Mouse (Mus musculus): ENCODE measurements around the gene Adora3.

Adora3 gene

DNA sequence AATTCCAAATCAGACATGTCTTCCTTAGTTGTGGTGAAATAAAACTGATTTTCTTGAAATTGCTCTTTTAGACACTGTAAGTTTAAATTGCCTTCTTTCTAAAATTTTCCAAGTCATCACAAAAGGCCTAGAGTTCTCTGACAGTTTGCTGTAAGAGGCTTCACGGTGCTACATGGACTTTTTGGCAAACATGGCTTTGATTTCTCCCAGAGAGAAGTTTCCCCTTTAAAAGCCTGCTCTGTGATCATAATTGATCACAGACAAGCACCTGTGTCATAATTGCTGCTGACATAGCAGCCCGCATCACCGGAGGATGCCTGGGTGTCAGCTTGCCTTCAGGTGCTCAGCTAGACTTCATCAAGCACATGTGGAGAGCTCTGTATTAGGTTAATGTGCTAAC lies at the start of gene Adora3, which contains the start of gene Tmigd3:
Gene Adora3 (plus strand): TSS at position 301 of the 400 bp plus-strand sequence.
Gene Tmigd3 (plus strand): TSS at position 346 of the 400 bp plus-strand sequence.
- no peak for DNase-seq (ENCODE audit: low spot score in 2 of 2)

DNA sequence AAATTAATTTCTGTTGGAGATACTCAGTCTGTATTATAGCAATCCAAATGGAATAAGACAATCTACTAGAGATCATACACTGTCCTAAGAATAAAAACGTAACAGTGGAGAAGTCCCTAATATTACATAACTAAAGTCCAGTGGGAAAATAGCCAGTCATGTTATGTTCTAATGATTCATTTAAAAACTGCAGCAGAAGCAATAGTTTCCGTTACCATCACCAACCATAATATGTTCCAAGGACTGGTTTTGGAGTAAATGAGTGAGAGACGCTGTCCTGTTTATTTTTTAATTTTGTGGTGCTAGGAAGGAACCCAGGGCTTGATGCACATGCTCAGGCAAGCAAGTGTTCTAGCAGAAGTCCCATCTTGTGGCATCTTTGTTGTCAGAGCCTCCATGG lies 49.2 kb upstream of the Adora3 start:
- no peak for DNase-seq (ENCODE audit: low spot score in 2 of 2)

DNA sequence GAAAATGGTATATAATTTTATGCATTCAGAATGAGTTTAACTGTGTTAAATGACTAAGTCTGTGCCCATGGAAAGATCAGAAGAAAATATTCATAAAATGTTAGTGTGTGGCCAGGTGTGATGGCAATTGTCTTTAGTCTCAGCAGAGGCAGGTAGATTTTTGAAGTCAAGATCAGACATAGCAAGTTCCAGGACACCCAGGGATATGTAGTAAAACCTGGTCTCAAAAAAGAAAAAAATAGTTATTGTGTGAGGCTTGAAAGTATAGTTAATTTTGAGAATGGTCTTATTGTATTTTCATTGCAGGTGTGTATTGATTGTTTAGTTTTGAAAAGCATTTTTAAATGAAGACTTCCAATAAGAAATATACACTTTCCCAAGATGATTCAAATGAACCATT lies 47.0 kb upstream of the Adora3 start:
- no peak for DNase-seq (ENCODE audit: low spot score in 2 of 2)

DNA sequence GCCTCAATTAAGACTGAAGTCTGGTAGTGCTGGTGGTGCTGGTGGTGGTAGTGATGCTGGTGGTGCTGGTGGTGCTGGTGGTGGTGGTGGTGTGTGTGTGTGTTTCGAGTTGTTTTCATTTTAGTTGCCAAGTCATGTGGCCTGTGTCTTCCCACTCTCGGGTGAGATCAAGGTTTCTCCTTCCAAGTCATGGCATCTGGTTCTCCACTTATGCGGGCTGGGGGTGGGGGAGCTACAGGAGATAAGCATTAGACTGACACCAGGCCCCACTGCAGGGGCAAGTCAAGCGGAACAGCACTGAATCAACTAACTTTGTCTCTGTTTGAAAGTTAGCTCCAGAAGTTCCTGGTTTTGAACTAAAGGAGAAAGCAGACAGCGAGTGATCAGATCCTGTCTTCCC lies 46.6 kb upstream of the Adora3 start:
- no peak for DNase-seq (ENCODE audit: low spot score in 2 of 2)

DNA sequence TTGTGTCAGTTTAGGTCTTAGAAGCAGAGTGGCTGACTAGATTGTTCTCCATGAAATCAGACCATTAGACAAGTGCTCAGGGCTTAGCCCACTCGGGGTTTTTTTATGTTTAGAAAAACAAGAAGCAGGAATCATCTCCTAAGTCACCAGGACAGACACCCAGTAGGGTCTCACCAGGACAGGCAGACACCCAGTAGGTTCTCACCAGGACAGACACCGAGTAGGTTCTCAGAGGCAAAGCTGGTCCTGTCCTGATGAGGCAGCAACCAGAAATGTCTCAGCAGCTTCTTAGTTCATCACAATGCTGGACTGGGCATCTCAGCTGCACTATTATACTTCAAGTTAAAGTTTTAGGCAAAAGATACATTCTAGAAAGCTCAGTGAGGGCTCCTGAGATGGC lies 46.0 kb upstream of the Adora3 start:
- DNase-seq (ENCODE audit: low spot score in 2 of 2) = no peak

DNA sequence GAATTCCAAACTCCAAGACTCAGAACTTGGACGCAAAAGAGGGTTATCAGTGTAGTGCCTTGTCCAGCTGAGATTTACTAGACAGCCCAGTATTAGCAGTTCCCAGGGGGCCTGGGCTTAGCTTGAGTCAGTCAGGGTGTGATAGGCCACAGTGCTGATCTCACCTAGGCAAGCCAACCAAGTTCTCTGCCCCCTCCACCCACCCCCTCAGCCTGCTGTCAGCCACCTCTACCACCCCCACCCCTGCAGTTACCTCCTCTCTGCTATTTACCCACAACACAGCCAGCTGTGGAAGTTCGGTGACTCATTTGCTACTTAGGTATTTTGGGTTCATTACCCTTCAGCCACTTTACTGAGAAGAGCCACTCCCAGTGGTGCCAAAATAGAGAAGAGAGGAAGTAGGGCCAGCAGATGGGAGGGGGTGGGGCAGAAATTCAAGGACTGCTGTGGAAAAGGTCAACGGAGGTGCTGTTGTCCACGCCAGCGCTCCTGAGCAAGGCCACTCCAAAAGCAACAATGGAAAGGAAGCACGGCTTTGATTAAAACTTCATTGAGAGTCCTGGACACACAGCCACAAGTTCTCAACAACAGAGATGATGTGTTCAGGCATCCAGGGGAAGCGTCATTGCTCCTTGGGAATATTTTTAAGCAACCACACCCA lies 45.0 kb upstream of the Adora3 start:
- DNase-seq (ENCODE audit: low spot score in 2 of 2) = no peak

DNA sequence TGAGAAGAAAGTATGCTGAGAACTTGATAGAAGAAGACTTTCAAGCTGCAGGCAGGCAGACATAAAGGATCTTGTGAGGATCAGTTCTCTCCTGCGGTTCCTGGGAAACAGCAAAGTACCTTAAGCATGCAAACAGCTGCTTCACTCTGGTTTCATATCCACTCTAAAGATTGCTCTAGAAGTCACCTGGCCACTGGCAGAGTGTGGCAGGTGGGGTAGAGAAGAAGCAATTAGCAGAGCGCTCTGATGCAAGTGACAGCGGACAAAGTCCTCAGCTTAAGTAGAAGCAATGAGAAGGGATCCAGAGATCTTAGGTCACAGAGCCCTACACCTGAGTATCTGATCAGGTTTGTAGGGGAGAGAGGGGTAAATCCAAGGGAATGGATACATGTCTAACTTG lies 39.1 kb upstream of the Adora3 start:
- DNase-seq (ENCODE audit: low spot score in 2 of 2) = no peak

DNA sequence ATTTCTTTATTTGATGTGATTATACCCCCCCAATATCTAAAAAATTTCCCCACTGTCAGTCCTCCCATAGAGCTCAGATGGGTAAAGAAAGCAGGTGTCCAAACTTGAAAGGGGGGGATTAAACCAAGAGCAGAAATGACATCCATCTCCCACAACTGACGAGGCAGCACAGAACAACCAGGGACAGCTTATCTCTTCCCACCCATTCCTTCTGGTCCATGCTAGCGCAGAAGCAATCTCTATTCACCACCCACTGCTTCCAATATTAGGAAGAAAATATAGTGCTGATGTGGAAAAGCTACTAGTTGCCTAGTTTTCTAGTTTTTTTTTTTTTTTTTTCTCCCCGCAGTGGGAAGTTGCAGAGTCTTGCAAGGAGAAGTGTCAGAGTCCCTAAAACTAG lies 34.8 kb upstream of the Adora3 start:
- DNase-seq (ENCODE audit: low spot score in 2 of 2) = no peak

DNA sequence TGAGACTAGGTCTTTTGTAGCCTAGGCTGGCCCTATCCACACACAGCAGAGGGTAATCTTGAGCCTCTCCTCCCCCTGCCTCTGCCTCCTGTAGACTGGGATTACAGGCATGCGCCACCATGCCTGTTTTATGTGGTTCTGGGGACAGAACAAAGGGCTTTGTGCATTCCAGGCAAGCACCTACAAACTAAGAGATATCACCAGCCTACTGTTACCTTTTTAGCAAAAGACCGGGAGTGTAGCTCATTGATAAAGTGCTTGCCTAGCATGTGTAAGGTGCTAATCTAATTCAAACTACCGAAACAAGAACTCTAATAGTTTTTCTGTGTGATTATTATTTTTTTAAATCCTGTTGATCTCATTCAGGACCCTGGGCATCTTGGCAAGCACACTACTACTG lies 33.8 kb upstream of the Adora3 start:
- no peak for DNase-seq (ENCODE audit: low spot score in 2 of 2)

DNA sequence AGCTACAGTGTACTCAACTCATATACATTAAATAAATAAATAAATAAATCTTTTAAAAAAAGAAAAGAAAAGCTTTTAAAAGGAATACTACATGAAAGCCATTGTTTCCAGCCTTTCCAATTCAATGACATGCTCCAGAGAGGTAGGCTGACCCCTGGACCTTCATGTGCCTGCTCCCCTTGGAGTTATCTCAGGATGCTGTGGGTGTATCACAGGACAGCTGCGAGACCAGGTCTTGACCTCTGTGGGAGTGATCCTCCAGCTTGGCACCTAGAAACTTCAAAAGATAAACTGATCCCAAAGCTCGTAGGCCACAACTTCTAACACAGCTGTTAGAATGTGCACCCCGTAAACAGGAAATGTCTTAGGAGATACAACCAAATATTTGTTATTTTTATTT lies 32.0 kb upstream of the Adora3 start:
- DNase-seq (ENCODE audit: low spot score in 2 of 2) = no peak

DNA sequence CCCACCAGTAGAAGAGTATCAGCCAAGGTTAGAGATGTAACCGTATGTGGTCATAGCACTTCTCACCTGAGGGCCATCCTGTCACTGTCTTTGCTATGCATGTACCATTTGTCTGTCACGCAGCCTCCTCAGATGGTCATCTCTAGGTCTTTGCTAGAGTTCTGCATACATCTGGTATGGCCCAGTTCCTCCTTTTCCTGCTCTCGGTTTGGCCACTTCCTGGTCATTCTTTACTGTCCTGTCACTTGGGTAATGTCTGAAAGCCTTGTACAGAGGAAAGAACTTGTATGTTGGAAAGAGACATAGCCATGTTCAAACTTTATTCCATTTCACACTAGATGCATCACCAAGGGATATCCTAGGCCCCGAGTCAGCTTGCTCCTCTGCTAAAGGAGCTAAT lies 30.8 kb upstream of the Adora3 start:
- no peak for DNase-seq (ENCODE audit: low spot score in 2 of 2)

DNA sequence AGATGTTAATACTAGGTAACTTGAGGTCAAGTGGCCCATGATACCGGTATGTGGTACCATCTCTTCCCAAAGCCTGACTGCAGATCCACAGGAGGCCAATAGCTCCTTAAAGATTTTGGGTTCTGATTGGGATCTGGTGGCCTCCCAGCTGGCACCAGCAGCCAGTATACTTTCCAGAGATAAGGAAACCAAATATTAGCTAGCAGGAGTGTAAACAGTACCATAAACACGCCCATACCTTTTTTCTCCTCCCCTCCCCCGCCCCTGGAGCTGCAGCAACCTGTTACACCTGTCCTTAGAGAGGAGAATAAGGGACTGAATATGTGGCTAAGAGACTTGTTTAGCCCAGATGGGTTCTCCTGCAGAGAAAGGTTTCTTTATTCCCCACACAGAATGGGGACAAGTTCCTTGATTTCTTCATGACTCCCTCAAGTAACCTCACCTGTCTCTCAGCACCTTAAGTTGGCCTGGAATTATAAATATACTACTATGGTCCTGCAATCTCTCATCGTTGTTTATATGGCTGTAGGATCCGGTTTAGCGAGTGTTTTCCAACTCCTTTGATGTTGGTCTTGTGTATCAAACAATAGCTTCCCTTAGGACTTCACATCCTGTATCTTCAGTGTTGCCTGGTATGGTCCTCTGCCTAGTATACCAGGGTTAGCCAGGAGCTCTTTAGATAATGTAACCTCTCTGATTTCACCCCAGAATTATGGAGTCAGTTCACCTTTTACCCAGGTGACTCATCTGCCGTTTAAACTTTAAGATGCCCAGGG lies 24.2 kb upstream of the Adora3 start:
- DNase-seq (ENCODE audit: low spot score in 2 of 2) = no peak

DNA sequence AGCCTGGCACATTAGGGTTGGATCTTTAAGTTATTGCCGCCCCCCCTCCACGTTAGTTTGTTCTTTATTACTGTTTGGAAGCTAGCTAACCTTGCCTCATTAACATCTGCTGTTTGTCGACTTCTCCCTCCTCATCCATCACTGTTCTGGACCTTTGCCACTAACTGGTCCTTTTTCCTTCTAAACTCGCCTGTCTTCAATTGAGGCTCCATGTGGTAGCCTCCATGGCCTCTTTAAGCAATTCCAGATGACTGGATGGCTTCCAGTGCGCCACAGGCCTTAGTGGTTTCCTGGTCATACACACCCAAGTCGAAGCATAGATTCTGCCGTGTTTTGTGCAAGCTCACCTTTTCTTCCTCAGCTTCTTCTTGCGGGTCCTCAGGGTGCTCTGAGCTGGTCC lies 16.9 kb upstream of the Adora3 start:
- DNase-seq (ENCODE audit: low spot score in 2 of 2) = no peak

DNA sequence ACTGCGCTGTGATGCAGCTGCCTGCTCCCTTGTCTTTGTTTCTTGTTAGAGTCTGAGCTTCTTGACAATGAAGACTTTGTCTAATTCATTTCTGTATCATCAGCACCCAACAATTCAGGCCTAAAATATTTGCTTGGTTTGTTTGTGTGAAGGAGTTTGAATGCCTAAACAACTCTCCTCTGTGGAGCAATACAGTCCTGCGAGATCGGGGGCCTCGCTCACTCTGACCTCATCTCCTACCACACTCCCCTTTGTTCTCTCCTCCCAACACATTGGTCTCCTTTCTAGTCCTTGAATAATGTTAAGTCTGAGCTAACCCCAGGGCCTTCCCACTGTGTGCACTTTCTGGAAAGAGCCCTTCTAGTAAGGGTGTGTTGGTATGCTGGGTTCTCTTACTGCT lies 15.9 kb upstream of the Adora3 start:
- no peak for DNase-seq (ENCODE audit: low spot score in 2 of 2)

DNA sequence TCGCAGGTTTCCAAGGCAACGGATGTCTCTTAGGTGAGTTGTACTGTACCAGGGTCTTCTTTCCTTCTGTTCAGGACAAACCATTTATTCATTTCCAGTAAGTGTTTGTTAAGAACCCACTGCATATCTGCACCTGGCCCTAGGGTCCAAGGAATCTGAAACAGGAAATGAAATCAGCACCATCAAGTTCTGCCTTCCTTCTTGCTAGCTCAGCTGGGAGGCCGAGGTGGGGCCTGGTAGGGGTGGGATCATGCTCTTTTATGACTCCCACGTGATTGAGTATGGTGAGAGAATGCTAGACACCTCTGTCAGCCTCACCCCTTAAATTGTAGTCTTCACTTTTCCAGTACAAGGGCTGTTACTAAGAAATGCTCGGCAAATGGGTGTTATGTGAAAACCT lies 13.1 kb upstream of the Adora3 start:
- no peak for DNase-seq (ENCODE audit: low spot score in 2 of 2)

DNA sequence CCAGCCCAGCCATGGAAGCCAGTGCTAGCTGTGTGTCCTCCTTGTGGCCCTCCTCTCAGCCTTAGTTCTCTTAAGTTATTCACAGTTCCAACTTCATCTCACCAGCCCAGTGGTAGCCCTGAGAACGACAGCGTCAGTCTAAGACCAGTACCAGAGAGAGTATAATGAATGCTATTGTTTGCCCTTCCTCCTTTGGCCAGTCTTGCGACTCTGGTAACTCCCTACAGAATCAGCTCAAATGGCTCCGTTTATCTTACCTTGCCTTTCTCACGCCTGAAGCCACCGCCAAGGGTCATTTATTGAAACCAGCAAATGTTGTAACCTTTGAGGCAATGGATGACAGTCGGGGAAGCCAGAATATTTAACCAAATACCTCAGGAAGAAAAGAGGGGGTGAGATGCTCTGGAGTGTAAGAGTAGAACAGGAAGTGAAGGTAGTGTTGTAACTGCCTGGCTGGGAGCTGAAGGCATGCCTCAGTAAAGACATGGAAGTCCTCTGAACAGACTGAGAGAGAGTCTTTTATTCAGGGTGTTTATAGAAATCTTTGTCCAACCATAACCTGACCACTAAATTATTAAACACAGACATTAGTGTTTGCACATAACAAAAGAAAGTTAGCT lies 8.8 kb upstream of the Adora3 start:
- no peak for DNase-seq (ENCODE audit: low spot score in 2 of 2)

DNA sequence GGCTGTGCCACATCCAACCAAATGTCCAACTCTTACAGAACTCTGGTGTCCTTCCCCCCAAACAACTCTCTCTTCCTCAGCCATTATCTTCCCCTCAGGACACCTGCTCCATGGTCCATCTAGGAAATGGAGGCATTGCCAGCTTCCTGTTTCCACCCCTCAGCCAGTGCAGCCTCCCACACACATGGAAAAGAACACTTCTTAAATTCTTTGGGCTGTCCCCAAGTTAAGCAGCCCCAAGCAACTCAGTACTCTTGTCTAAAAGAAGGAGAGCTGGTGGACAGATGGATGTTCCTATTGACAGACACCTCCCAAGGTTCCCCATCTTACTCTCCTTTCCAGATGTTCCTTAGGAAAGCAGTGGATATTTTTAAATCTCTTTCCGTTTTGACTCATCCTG lies 6.5 kb upstream of the Adora3 start:
- no peak for DNase-seq (ENCODE audit: low spot score in 2 of 2)

DNA sequence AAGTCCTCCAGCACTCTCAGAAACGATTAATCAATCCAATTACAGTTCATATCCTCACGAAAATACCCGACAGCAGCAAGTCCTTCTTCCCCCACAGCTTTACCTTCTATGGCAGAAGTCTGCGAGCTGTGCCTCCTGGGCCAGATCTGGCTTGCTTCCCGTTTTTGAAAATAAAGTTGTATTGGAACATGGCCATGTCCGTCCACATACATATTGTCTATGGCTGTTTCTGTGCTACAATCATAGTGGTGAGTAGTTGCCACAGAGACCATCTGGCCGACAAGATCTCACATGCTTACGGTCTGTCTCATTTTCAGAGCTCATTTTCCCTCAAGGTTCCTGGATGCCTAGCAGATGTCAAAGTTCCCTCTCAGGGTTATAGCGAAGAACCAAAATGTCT lies 5.5 kb upstream of the Adora3 start:
- DNase-seq (ENCODE audit: low spot score in 2 of 2) = no peak

DNA sequence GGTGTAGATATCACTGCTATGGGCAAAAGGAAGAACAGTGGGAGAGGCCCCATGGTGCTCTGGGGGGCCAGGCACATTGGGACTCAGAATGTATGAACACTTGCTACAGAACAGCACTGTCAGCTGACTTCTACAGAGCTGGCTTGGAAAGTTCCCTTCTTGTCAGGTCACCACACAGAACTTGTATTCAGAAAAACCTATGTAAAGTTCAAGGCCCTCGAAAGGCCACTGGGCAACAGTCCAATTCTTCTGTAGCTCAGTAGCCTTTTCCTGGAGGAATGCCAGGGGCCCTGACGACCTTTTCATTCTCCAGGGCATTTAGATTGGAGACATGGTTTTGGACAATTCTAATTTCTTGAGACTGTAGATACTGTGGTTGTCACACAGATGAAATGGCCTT lies 2.5 kb upstream of the Adora3 start:
- no peak for DNase-seq (ENCODE audit: low spot score in 2 of 2)

DNA sequence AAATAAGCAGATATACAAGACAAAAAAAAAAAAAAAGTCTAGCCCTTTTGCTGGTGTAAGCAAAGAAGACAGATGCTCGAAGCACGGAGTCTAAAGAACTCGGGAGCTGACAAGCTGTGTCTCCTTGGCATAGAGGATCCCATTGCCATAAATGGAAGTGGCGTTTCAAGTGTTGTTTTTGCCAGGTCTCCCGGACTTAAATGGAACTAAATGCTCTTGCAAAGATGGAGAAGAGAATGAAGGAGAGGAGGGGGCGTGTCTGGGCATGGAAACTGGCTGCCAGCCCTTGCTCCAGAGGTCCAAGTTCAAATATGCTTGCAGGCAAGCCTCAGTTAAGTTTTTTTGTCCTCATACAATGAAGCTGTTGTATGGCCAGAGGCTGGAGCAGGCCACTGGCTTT lies 1.4 kb downstream of the Adora3 start:
- no peak for DNase-seq (ENCODE audit: low spot score in 2 of 2)

DNA sequence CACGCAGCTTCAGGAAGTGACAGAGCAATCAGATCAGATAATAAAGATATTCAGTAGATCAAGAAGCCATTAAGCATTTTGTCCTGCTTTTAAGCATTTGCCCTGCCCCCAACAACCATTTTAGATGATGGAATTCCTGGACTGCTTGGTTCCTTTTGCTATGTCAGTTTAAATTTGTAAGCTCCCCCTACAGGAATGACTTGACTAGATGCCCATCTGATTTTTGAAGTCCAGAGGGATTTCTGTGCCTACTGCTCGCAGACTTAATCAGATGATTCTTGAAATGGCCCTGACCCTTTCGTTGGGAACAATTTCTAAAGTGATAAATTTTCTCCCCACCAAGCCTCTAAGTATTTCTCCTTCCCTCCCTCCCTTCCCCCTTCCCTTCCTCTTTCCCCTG lies 1.9 kb downstream of the Adora3 start:
- no peak for DNase-seq (ENCODE audit: low spot score in 2 of 2)

DNA sequence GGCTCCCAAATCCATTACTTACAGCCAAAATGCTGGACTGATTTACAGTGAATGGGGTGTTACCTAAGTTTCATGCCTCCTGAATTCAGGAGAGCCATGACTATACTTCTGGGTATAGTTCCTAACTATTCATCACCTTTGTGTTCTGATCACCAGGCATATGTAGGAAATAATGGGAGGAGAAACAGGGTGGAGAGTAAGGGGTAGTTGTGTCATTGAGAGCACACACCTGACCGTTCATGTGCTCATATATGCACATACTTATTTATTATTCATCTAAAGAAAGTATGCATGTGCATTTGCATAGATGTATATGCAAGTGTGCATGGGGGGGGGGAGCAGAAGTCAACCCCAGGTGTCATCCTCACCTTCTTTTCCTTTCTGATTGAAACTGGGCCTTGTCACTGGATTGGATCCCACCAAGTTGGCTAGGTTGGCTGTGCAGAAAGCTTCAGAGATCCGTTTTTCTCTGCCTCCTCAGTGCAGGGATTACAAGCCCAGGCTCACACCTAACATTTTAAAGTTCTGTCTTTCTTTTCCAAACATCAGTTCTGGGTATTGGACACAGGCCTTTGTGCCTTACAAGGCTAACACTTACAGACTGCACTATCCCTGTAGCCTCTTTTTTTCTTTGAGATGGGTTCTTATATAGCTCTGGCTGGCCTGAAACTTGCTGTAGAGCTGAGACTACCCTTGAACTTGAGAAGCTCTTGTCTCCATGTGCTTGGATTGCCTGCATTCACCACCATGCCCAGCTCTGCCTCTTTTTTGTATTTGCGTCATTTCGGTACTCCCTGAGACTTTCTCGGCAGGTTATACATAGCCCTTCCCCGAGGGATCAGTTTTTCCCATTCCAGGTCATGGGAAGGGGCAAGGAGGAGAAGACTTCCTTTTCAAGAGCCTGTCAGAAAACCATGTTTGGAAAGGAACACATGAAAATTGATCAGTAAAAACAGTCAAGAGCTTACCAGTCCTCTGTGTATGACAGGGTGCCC lies 3.1 kb downstream of the Adora3 start:
- DNase-seq (ENCODE audit: low spot score in 2 of 2) = no peak

All from frontal cortex, postnatal 25 days (tissue).